Mouse (Mus musculus): ENCODE measurements at regions not wholly inside any gene's neighbourhood (a gene's known extent, or its start where the extent isn't known, plus 50 kb on each side); places are given as distances from the start of the nearest gene placed in this dataset.

GRCm38 (mm10) chr5:112166410-112167175 is 85.7 kb downstream of the Cryba4 start:
- ATAC-seq, result no peak
- no peak for DNase-seq (ENCODE audit: low spot score)
- H3K4me3 ChIP-seq (ENCODE audit: low read depth, low read length), result no peak overlapping the region

GRCm38 (mm10) chr5:112167790-112168189 is 84.5 kb downstream of the Cryba4 start:
- TF ChIP-seq CTCF (IDR thresholded peaks at IDR 0.05) (no peak), EP300 (IDR thresholded peaks at IDR 0.05) (no peak)
- Histone ChIP-seq H3K4me2 (replicated peaks; ENCODE audit: low read depth, low read length) (no peak overlapping the region), H3K9ac (replicated peaks; ENCODE audit: low read depth) (no peak overlapping the region), H3K9me3 (ENCODE audit: low read length) (no peaks in the 10 kb centered on the region), H3K4me1 (ENCODE audit: insufficient read depth, low read depth, low read length) (no peaks in the 10 kb centered on the region), H3K27me3 (replicated peaks; ENCODE audit: insufficient read depth, low read length) (no peaks in the 10 kb centered on the region), H3K4me3 (ENCODE audit: low read depth, low read length) (no peak overlapping the region), H3K27ac (ENCODE audit: low read length) (no peak overlapping the region), H3K36me3 (ENCODE audit: insufficient read depth, low read length) (no peaks in the 10 kb centered on the region)
- DNase-seq (ENCODE audit: low spot score) (no peak), ATAC-seq (no peak)
- WGBS, result 82% methylated on average over 10 of the region's 10 CpGs

More at GRCm38 (mm10) chr5:112166410-112167175, 85.7 kb downstream of the Cryba4 start:
- Histone ChIP-seq H3K27me3 (replicated peaks; ENCODE audit: insufficient read depth, low read length) (no peaks in the 10 kb centered on the region), H3K9me3 (ENCODE audit: low read length) (no peaks in the 10 kb centered on the region), H3K4me2 (replicated peaks; ENCODE audit: low read depth, low read length) (no peak overlapping the region), H3K36me3 (ENCODE audit: insufficient read depth, low read length) (no peaks in the 10 kb centered on the region), H3K9ac (replicated peaks; ENCODE audit: low read depth) (no peak overlapping the region), H3K27ac (ENCODE audit: low read length) (no peak overlapping the region), H3K4me1 (ENCODE audit: insufficient read depth, low read depth, low read length) (no peaks in the 10 kb centered on the region)
- no peak for TF ChIP-seq EP300 (IDR thresholded peaks at IDR 0.05)
- no peak for TF ChIP-seq CTCF (IDR thresholded peaks at IDR 0.05)
- 57% methylated on average over 11 of the region's 11 CpGs for WGBS

- Histone ChIP-seq H3K27me3 (replicated peaks; ENCODE audit: insufficient read depth, low read length) (no peaks in the 10 kb centered on the region), H3K4me1 (ENCODE audit: insufficient read depth, low read depth, low read length) (no peaks in the 10 kb centered on the region), H3K4me3 (ENCODE audit: low read depth, low read length) (no peak overlapping the region), H3K9ac (replicated peaks; ENCODE audit: low read depth) (no peak overlapping the region), H3K9me3 (ENCODE audit: low read length) (no peaks in the 10 kb centered on the region), H3K27ac (ENCODE audit: low read length) (no peak overlapping the region), H3K36me3 (ENCODE audit: insufficient read depth, low read length) (no peaks in the 10 kb centered on the region), H3K4me2 (replicated peaks; ENCODE audit: low read depth, low read length) (no peak overlapping the region)
- WGBS, result 52% methylated on average over 2 of the region's 2 CpGs
- ATAC-seq (no peak), DNase-seq (ENCODE audit: low spot score) (no peak)
- TF ChIP-seq CTCF (IDR thresholded peaks at IDR 0.05), result no peak
- TF ChIP-seq EP300 (IDR thresholded peaks at IDR 0.05), result no peak
Observed at GRCm38 (mm10) chr5:112171325-112171724, 81.0 kb downstream of the Cryba4 start.

GRCm38 (mm10) chr5:112179213-112180057 is 72.9 kb downstream of the Cryba4 start:
- Histone ChIP-seq H3K4me3 (ENCODE audit: low read depth, low read length) (no peak overlapping the region), H3K9me3 (ENCODE audit: low read length) (no peaks in the 10 kb centered on the region), H3K4me1 (ENCODE audit: insufficient read depth, low read depth, low read length) (no peaks in the 10 kb centered on the region), H3K36me3 (ENCODE audit: insufficient read depth, low read length) (no peaks in the 10 kb centered on the region), H3K4me2 (replicated peaks; ENCODE audit: low read depth, low read length) (peak overlapping the region; percentile 25; the same call in 1 of the 2 replicates), H3K9ac (replicated peaks; ENCODE audit: low read depth) (no peak overlapping the region), H3K27ac (ENCODE audit: low read length) (no peak overlapping the region), H3K27me3 (replicated peaks; ENCODE audit: insufficient read depth, low read length) (no peaks in the 10 kb centered on the region)
- 13% methylated on average over 25 of the region's 25 CpGs for WGBS
- DNase-seq (ENCODE audit: low spot score), result peak; percentile 38
- ATAC-seq, result 0 out of 2 replicates have a peak, but pooled peaks have one; percentile 23
- peak; percentile 73 for TF ChIP-seq CTCF (IDR thresholded peaks at IDR 0.05)
- TF ChIP-seq EP300 (IDR thresholded peaks at IDR 0.05), result no peak

- no peaks in the 10 kb centered on the region for H3K9me3 ChIP-seq (ENCODE audit: low read length)
- no peak overlapping the region for H3K9ac ChIP-seq (replicated peaks; ENCODE audit: low read depth)
- H3K27ac ChIP-seq (ENCODE audit: low read length), result no peak overlapping the region
- no peaks in the 10 kb centered on the region for H3K27me3 ChIP-seq (replicated peaks; ENCODE audit: insufficient read depth, low read length)
- 38% methylated on average over 8 of the region's 8 CpGs for WGBS
- TF ChIP-seq CTCF (IDR thresholded peaks at IDR 0.05) (peak; percentile 75), EP300 (IDR thresholded peaks at IDR 0.05) (no peak)
- ATAC-seq (no peak), DNase-seq (ENCODE audit: low spot score) (peak; percentile 34)
- no peak overlapping the region for H3K4me3 ChIP-seq (ENCODE audit: low read depth, low read length)
- H3K36me3 ChIP-seq (ENCODE audit: insufficient read depth, low read length), result no peaks in the 10 kb centered on the region
- no peaks in the 10 kb centered on the region for H3K4me1 ChIP-seq (ENCODE audit: insufficient read depth, low read depth, low read length)
- H3K4me2 ChIP-seq (replicated peaks; ENCODE audit: low read depth, low read length), result no peak overlapping the region
Observed at GRCm38 (mm10) chr5:112182775-112183174, 69.5 kb downstream of the Cryba4 start.

GRCm38 (mm10) chr5:112195667-112196066 is 56.7 kb downstream of the Cryba4 start:
- 55% methylated on average over 6 of the region's 6 CpGs for WGBS
- no peak for DNase-seq (ENCODE audit: low spot score)
- H3K27ac ChIP-seq (ENCODE audit: low read length), result no peak overlapping the region
- no peak overlapping the region for H3K9ac ChIP-seq (replicated peaks; ENCODE audit: low read depth)
- no peak for ATAC-seq
- H3K36me3 ChIP-seq (ENCODE audit: insufficient read depth, low read length), result no peaks in the 10 kb centered on the region
- H3K27me3 ChIP-seq (replicated peaks; ENCODE audit: insufficient read depth, low read length), result no peaks in the 10 kb centered on the region
- H3K9me3 ChIP-seq (ENCODE audit: low read length), result no peaks in the 10 kb centered on the region
- no peak overlapping the region for H3K4me2 ChIP-seq (replicated peaks; ENCODE audit: low read depth, low read length)
- no peaks in the 10 kb centered on the region for H3K4me1 ChIP-seq (ENCODE audit: insufficient read depth, low read depth, low read length)
- H3K4me3 ChIP-seq (ENCODE audit: low read depth, low read length), result no peak overlapping the region
- TF ChIP-seq CTCF (IDR thresholded peaks at IDR 0.05), result no peak
- TF ChIP-seq EP300 (IDR thresholded peaks at IDR 0.05), result no peak
